Mouse (Mus musculus) heart, embryonic 12.5 days (tissue): ENCODE measurements around the gene Fastkd5. TPM values are rescaled to one million over a fixed set of nuclear protein-coding genes. Genes with fewer than 3 reads are reported as not detected.
"Not testable (repeated sequence)": the region's sequence is repeated elsewhere in the genome, so short reads cannot be mapped to it uniquely, and the experiment has no call there.

ENCODE experiments used
- ATAC-seq: fragments of 200-750 bp; cut with Nextera tagmentation; 2 replicates; pipeline ENCODE4 v1.8.0; 2017; ENCODE audit warnings: moderate TSS enrichment, moderate library complexity; ENCODE audit not compliant: insufficient number of reproducible peaks, low FRiP score
- H3K27ac ChIP-seq: fragments of 300-500 bp; sonication (generic); 2 replicates; pipeline ENCODE4 v1.5.1; 2016; ENCODE audit warnings: mild to moderate bottlenecking, moderate library complexity; ENCODE audit not compliant: poor library complexity, severe bottlenecking
- H3K27me3 ChIP-seq: fragments of 300-500 bp; sonication (generic); replicated peaks from 2 replicates; pipeline ENCODE4 v1.6.1; 2016; ENCODE audit warnings: mild to moderate bottlenecking, moderate library complexity
- H3K36me3 ChIP-seq: fragments of 300-500 bp; sonication (generic); 2 replicates; pipeline ENCODE4 v1.6.1; 2016; ENCODE audit warnings: mild to moderate bottlenecking, moderate library complexity
- H3K4me1 ChIP-seq: fragments of 300-500 bp; sonication (generic); replicated peaks from 2 replicates; pipeline ENCODE4 v1.6.1; 2016; ENCODE audit warnings: mild to moderate bottlenecking
- H3K4me2 ChIP-seq: fragments of 300-500 bp; sonication (generic); 2 replicates; pipeline ENCODE4 v1.6.1; 2016; ENCODE audit warnings: mild to moderate bottlenecking, moderate library complexity
- H3K4me3 ChIP-seq: fragments of 300-500 bp; sonication (generic); 2 replicates; pipeline ENCODE4 v1.5.1; 2016; ENCODE audit warnings: mild to moderate bottlenecking
- H3K9ac ChIP-seq: fragments of 300-500 bp; sonication (generic); 2 replicates; pipeline ENCODE4 v1.6.1; 2016; ENCODE audit warnings: mild to moderate bottlenecking, moderate library complexity
- H3K9me3 ChIP-seq: fragments of 300-500 bp; sonication (generic); replicated peaks from 2 replicates; pipeline ENCODE4 v1.6.1; 2016; ENCODE audit warnings: mild to moderate bottlenecking, moderate library complexity
- WGBS: fragments of 180-500 bp; shearing (Covaris S2); methylation state at CpG from one replicate; pipeline ENCODE4 v1.1.7; 2016; 5-methylcytosine and 5-hydroxymethylcytosine counted together
- polyA plus RNA-seq: library from polyadenylated mRNA; unstranded; fragments of >200 nt; fragmentation: Nextera tagmentation; extraction: Ambion mirVana; gene quantifications from 2 replicates; pipeline ENCODE4 v1.2.1, GENCODE M21; 2016

Fastkd5 gene
- polyA plus RNA-seq, 1 experiment from 2014 or later = 15.6 TPM

- peak overlapping the region; percentile 44 for H3K4me3 ChIP-seq
- H3K36me3 ChIP-seq = no peaks in the 10 kb centered on the region
- H3K9ac ChIP-seq = no peak overlapping the region
- no peak overlapping the region for H3K27ac ChIP-seq
- H3K4me2 ChIP-seq = peak overlapping the region; percentile 70
- peaks cover 5% of the 10 kb centered on the region for H3K9me3 ChIP-seq
- H3K4me1 ChIP-seq = peaks cover 34% of the 10 kb centered on the region
- WGBS = 3% methylated on average over 9 of the region's 9 CpGs
- no peak for ATAC-seq
- peaks cover 88% of the 10 kb centered on the region for H3K27me3 ChIP-seq
Measured at GRCm38 (mm10) chr2:130577021-130577420, 52.8 kb downstream of the Fastkd5 start.

GRCm38 (mm10) chr2:130576564-130576963, 53.3 kb downstream of the Fastkd5 start:
- Histone ChIP-seq H3K4me1 (peaks cover 34% of the 10 kb centered on the region), H3K9ac (peak overlapping the region; percentile 64), H3K27me3 (peaks cover 83% of the 10 kb centered on the region), H3K4me2 (peak overlapping the region; percentile 70), H3K4me3 (peak overlapping the region; percentile 44)
- 3% methylated on average over 32 of the region's 32 CpGs for WGBS
- H3K36me3 ChIP-seq, H3K27ac ChIP-seq, ATAC-seq, H3K9me3 ChIP-seq: not testable (repeated sequence)

GRCm38 (mm10) chr2:130575873-130576272, 54.0 kb downstream of the Fastkd5 start, which contains the start of gene Oxt:
TSS of gene Oxt (plus strand) at chr2:130576173.
- peak within 1 kb of the TSS; percentile 64 for H3K9ac ChIP-seq
- no peak for ATAC-seq
- peaks cover 31% of the 10 kb centered on the region for H3K4me1 ChIP-seq
- H3K27ac ChIP-seq = no peak within 1 kb of the TSS
- WGBS = 53% methylated on average over 9 of the region's 9 CpGs
- H3K36me3 ChIP-seq = no peaks in the 10 kb centered on the region
- peak within 1 kb of the TSS; percentile 70 for H3K4me2 ChIP-seq
- peaks cover 78% of the 10 kb centered on the region for H3K27me3 ChIP-seq
- H3K4me3 ChIP-seq = peak within 1 kb of the TSS; percentile 44
- H3K9me3 ChIP-seq = peaks cover 5% of the 10 kb centered on the region

GRCm38 (mm10) chr2:130574960-130575359, 54.9 kb downstream of the Fastkd5 start:
- no peak overlapping the region for H3K4me3 ChIP-seq
- peaks cover 70% of the 10 kb centered on the region for H3K27me3 ChIP-seq
- ATAC-seq = no peak
- H3K4me1 ChIP-seq = peaks cover 22% of the 10 kb centered on the region
- H3K36me3 ChIP-seq = no peaks in the 10 kb centered on the region
- peaks cover 5% of the 10 kb centered on the region for H3K9me3 ChIP-seq
- no peak overlapping the region for H3K27ac ChIP-seq
- H3K4me2 ChIP-seq = no peak overlapping the region
- no peak overlapping the region for H3K9ac ChIP-seq
- WGBS = 77% methylated on average over 5 of the region's 5 CpGs

GRCm38 (mm10) chr2:130569926-130570325, 59.9 kb downstream of the Fastkd5 start:
- Histone ChIP-seq H3K4me2 (no peak overlapping the region), H3K36me3 (peaks cover 21% of the 10 kb centered on the region), H3K4me1 (peaks cover 2% of the 10 kb centered on the region), H3K27ac (no peak overlapping the region), H3K27me3 (peaks cover 22% of the 10 kb centered on the region), H3K9me3 (no peaks in the 10 kb centered on the region), H3K4me3 (no peak overlapping the region), H3K9ac (no peak overlapping the region)
- no peak for ATAC-seq

- Histone ChIP-seq H3K27me3 (peaks cover 14% of the 10 kb centered on the region), H3K27ac (no peak overlapping the region), H3K9me3 (no peaks in the 10 kb centered on the region), H3K36me3 (peaks cover 22% of the 10 kb centered on the region), H3K4me2 (no peak overlapping the region), H3K4me1 (peaks cover 10% of the 10 kb centered on the region), H3K9ac (no peak overlapping the region), H3K4me3 (no peak overlapping the region)
- no peak for ATAC-seq
- WGBS = 80% methylated on average over 4 of the region's 4 CpGs
Measured at GRCm38 (mm10) chr2:130568921-130569320, 60.9 kb downstream of the Fastkd5 start.

GRCm38 (mm10) chr2:130564983-130565382, 64.8 kb downstream of the Fastkd5 start:
- Histone ChIP-seq H3K9me3 (no peaks in the 10 kb centered on the region), H3K4me2 (peak overlapping the region; percentile 92), H3K27ac (no peak overlapping the region), H3K27me3 (no peaks in the 10 kb centered on the region), H3K9ac (no peak overlapping the region; the same call in 1 of the 2 replicates), H3K36me3 (peaks cover 22% of the 10 kb centered on the region), H3K4me3 (peak overlapping the region; percentile 89), H3K4me1 (peaks cover 17% of the 10 kb centered on the region)
- WGBS = 86% methylated on average over 8 of the region's 8 CpGs
- no peak for ATAC-seq

GRCm38 (mm10) chr2:130564063-130564462, 65.8 kb downstream of the Fastkd5 start:
- WGBS = under 1% methylated on average over 23 of the region's 23 CpGs
- ATAC-seq = peak; percentile 27
- H3K27me3 ChIP-seq = no peaks in the 10 kb centered on the region
- peaks cover 17% of the 10 kb centered on the region for H3K4me1 ChIP-seq
- H3K27ac ChIP-seq = peak overlapping the region; percentile 49; the same call in 1 of the 2 replicates
- H3K36me3 ChIP-seq = peaks cover 22% of the 10 kb centered on the region
- H3K4me2 ChIP-seq = peak overlapping the region; percentile 92
- H3K4me3 ChIP-seq = peak overlapping the region; percentile 89
- peak overlapping the region; percentile 87 for H3K9ac ChIP-seq
- no peaks in the 10 kb centered on the region for H3K9me3 ChIP-seq

Other genes starting within 250 kb of the Fastkd5 start
- 32.2 and 33.3 TPM in 2 replicates for gene Cpxm1, start 232.5 kb downstream of the Fastkd5 start, polyA plus RNA-seq
- gene Gm28372, start 224.8 kb downstream of the Fastkd5 start, polyA plus RNA-seq = 0.09 and 0.24 TPM in 2 replicates
- not detected in 2 replicates for gene 1700020A23Rik, start 224.8 kb downstream of the Fastkd5 start, polyA plus RNA-seq
- not detected in 2 replicates for gene Tmem239, start 223.5 kb downstream of the Fastkd5 start, polyA plus RNA-seq
- gene Vps16, start 205.7 kb downstream of the Fastkd5 start, polyA plus RNA-seq = 63.5 and 63.9 TPM in 2 replicates
- gene Pced1a, start 205.3 kb downstream of the Fastkd5 start, polyA plus RNA-seq = 7.5 and 9.0 TPM in 2 replicates
- gene Ptpra, start 179.7 kb downstream of the Fastkd5 start, polyA plus RNA-seq = 86.1 and 86.3 TPM in 2 replicates
- 66.9 and 67.2 TPM in 2 replicates for gene Mrps26, start 66.3 kb downstream of the Fastkd5 start, polyA plus RNA-seq
- not detected in 2 replicates for gene Oxt, start 53.9 kb downstream of the Fastkd5 start, polyA plus RNA-seq
- gene Avp, start 47.5 kb downstream of the Fastkd5 start, polyA plus RNA-seq = 0.54 and 0.96 TPM in 2 replicates
- gene Ubox5, start within 50 bp of the Fastkd5 start, polyA plus RNA-seq = 8.8 TPM in 2 replicates
- 1.8 TPM in 2 replicates for gene Lzts3, start 12.8 kb upstream of the Fastkd5 start, polyA plus RNA-seq
- 44.5 and 46.3 TPM in 2 replicates for gene Ddrgk1, start 34.6 kb upstream of the Fastkd5 start, polyA plus RNA-seq
- 79.7 and 84.1 TPM in 2 replicates for gene Itpa, start 37.6 kb upstream of the Fastkd5 start, polyA plus RNA-seq
- 0.12 and 0.13 TPM in 2 replicates for gene Slc4a11, start 67.5 kb upstream of the Fastkd5 start, polyA plus RNA-seq